Mouse (Mus musculus) ES-E14 (cell line): Measurements from ENCODE around the gene Clcn2.

Experiments
- CHD2 ChIP-seq: IDR thresholded peaks from 2 replicates; pipeline ENCODE4 v1.6.1; 2014; ENCODE audit warnings: mild to moderate bottlenecking, low read depth, low read length, inconsistent platforms
- HCFC1 ChIP-seq: IDR thresholded peaks from 2 replicates; pipeline ENCODE4 v1.6.1; 2012; ENCODE audit warnings: low read length, inconsistent platforms, borderline replicate concordance; ENCODE audit not compliant: insufficient read depth
- MAFK ChIP-seq: IDR thresholded peaks from 2 replicates; pipeline ENCODE4 v1.6.1; 2014; ENCODE audit warnings: mild to moderate bottlenecking, low read depth, low read length, inconsistent platforms; ENCODE audit not compliant: insufficient read depth
- ZC3H11A ChIP-seq: IDR thresholded peaks from 2 replicates; pipeline ENCODE4 v1.6.1; 2012; ENCODE audit warnings: low read depth, mild to moderate bottlenecking, inconsistent platforms, low read length, borderline replicate concordance
- ZNF384 ChIP-seq: IDR thresholded peaks from 2 replicates; pipeline ENCODE4 v1.6.1; 2012; ENCODE audit warnings: low read depth, low read length, inconsistent platforms

DNA sequence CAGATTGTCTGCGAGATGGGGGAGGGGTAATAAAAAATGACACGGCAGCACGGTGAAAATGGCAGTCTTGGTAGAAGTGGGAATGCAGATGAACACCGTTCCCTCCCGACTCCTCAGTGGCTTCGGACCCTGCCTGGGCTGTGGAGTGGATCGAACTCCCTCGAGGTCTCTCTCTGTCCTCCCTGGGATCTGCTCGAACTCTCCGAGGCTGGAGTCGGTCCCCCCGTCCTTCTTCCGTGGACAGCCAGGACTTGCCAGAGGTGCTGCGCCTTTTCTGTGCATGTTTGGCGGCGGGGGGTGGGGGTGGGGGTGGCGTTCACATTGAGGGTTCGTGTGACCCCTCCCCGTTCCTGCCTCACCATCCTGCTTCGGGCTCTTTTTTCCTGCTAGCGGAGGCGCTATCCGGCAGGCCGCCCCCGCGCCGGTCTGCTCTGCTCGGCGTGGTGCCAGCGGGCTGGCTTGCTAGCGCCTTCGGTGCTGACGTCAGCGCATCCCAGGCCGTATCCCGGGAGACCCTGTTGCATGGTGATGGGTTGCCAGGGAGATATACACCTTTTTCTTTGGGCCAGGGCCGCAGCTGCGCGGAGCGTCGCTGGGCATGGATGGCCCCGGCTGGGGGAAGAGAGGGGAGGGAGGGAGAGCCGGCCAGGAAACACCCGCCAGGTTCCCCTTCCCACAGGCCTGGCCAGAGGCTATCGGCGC, 21.8 kb downstream of the Clcn2 start:
- no peak for TF ChIP-seq HCFC1
- TF ChIP-seq ZNF384, result no peak
- TF ChIP-seq ZC3H11A, result no peak
- peak; percentile 58; the same call in 1 of the 2 replicates for TF ChIP-seq MAFK
- TF ChIP-seq CHD2, result no peak
